Mouse (Mus musculus) kidney, postnatal 4 days (tissue): ENCODE results near the gene Ormdl2.

Source experiments
- DNase-seq, 2 experiments: peaks; one replicate each; pipeline ENCODE4 v3.0.0; 2021; ENCODE audit warnings: mixed read lengths in 2 of 2

Gene Ormdl2

GRCm38 (mm10) chr10:128803771-128804270 lies 17.6 kb downstream of the Ormdl2 start, which contains the start of gene Dnajc14:
TSS of gene Dnajc14 (plus strand) at chr10:128804062.
- peak; percentile 60 to 75 for DNase-seq

DNA sequence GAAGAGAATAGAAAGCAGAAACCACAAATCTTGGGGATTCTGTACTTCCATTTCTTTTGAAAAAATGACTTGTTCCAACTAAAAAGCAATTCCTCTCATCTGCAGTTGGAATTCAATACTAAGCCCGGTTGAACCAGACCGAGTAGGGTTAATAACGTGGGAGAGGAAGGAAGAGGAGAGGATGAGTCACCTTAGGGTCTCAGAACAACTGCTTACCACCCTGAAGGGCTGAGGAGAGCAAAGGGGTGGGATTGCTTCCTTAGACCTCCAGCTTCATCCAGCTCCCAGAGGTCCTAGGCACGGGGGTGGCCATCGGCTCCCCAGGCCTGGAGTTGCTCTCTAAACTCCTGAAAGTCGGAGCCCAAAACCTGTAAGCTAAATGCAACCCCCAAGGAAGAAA lies 18.1 kb downstream of the Ormdl2 start:
- DNase-seq = no peak

- no peak for DNase-seq
Observed at GRCm38 (mm10) chr10:128802956-128803355, 18.5 kb downstream of the Ormdl2 start.

DNA sequence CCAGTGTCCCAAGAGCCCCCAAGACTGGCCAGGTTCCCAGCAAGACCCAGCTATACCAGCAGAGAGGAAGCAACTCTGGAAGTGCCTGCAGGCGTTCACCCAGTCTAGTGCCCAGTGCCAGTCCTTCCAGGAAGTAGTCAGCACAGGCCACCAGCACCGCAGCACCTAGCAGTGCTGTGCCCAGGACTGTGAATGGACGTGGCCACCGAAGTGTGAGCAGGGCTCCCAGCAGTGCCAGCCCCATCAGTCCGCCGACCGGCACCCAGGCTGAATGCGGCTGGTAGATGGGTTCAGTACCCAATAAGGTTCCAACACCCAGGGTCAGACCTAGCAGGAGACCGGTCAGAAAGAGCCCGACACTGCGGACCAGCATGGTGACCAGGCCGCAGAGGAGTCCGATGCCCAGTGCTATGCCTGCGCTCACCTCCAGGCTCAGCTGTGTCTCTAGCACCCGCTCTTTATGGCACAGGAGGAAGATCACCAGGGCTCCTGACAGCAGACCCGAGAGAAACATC lies 19.4 kb downstream of the Ormdl2 start:
- DNase-seq = no peak

GRCm38 (mm10) chr10:128798676-128799075 lies 22.8 kb downstream of the Ormdl2 start:
- DNase-seq = no peak

GRCm38 (mm10) chr10:128795581-128795980 lies 25.9 kb downstream of the Ormdl2 start:
- no peak for DNase-seq

- DNase-seq = no peak
Observed at GRCm38 (mm10) chr10:128794391-128794790, 27.1 kb downstream of the Ormdl2 start.

GRCm38 (mm10) chr10:128793258-128793657 lies 28.2 kb downstream of the Ormdl2 start:
- DNase-seq = no peak

DNA sequence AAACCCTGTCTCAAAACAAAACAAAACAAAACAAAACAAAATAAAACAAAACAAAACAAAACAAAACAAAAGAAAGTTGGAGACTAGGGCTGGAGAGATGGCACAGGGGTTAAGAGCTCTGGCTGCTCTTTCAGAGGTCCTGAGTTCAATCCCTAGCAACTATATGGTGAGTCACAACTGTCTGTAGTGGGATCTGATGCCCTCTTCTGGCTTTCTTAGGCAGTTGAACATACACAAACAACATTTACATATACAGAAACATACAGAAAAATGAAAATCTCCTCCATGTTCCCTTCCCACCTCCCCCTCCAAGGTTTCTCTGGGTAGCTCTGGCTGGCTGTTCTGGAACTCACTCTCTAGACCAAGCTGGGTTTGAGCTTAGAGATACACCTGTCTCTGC lies 29.4 kb downstream of the Ormdl2 start:
- no peak for DNase-seq

- DNase-seq = no peak
Observed at GRCm38 (mm10) chr10:128790398-128791124, 30.9 kb downstream of the Ormdl2 start, which contains the start of gene Mmp19. TSS of gene Mmp19 (plus strand) at chr10:128790910.

GRCm38 (mm10) chr10:128780200-128780599 lies 41.2 kb downstream of the Ormdl2 start:
- DNase-seq = no peak

DNA sequence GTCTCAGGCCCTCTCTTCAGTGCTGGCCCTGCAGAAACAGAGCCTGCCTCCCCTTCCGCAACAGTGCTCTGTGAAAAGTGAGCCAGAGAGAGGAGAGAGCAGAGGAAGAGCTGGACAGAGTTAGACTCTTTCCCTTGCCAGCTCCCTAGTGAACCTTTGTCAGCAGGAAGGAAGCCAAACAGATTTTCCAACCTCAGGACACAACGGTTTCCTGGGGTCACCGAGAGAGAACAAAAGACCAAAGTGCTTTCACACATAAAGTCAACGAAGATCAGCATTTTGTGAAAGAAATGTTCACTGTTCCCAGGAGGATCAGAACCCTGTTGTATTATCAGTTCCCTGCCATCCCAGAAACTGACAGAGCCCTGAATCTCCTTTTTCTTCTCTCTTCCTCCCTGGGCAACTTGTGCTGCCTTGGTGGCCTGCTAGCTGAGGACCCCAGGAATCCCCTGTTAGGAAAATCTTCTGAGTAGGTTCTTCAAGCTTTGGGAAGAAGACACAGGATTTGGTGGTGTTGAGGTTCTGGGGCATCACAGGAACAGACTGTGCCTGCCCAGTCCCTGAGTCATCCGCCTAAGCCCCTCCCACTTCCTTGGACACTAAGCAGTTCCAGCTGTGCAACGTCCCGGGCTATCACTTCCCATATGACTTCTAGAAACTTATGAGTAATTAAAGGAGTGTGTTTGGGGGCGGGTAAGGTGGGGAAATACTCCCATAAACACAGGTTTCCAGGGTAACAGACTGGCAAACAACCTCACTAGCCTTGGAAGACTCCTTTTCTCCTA lies 42.2 kb downstream of the Ormdl2 start:
- DNase-seq = peak; percentile 80 to 88

- no peak for DNase-seq
Observed at GRCm38 (mm10) chr10:128778441-128778840, 43.0 kb downstream of the Ormdl2 start.

DNA sequence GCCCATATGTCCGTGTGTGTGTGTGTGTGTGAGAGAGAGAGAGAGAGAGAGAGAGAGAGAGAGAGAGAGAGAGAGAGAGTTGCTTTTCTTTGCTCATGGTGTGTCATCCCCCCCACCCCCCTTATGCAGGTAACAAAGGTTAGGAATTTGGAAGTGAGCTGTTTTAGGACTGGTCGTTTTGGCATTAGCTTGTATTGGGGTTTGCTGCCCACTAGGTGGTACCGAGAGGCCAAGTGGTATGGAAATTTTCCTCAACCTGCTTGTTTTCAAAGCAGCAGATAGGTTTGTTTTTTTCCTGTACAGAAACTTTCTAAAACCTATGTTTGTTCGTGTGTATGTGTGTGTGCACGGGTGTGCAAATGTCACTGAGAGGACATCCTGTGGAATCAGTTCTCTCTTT lies 47.8 kb downstream of the Ormdl2 start:
- DNase-seq = peak in 1 of 2 experiments; percentile 19

DNA sequence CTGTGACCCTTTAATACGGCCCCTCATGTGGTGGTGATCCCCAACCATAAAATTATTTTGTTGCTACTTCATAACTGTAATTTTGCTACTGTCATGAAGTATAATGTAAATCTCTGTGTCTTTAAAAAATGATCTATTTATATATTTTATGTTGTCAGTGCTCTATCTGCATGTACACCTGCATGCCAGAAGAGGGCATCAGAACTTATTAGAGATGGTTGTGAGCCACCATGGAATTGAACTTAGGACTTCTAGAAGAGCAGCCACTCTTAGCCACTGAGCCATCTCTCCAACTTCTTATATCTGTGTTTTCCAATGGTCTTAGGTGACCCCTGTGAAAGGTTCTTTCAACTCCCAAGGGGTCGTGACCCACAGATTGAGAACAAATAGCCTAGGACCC lies 48.5 kb downstream of the Ormdl2 start:
- DNase-seq = no peak
